Mouse (Mus musculus) myocyte (in vitro differentiated cells): Measurements from ENCODE around the gene Treml2.

Source experiments
- E2F4 ChIP-seq: IDR thresholded peaks from one replicate; pipeline ENCODE4 v1.6.1; 2011; ENCODE audit warnings: mild to moderate bottlenecking, control low read depth, moderate library complexity; ENCODE audit not compliant: insufficient read depth
- MAX ChIP-seq: IDR thresholded peaks from one replicate; pipeline ENCODE4 v1.6.1; 2011; ENCODE audit warnings: low read depth, mild to moderate bottlenecking, control low read depth
- MYOD1 ChIP-seq, 3 experiments: IDR thresholded peaks; one replicate each; pipeline ENCODE4 v1.6.1; 2011; ENCODE audit warnings: control low read depth in 2 of 3, low read depth in 2 of 3, mild to moderate bottlenecking in 2 of 3, moderate library complexity in 1 of 3; ENCODE audit not compliant: insufficient read length in 2 of 3, control insufficient read depth in 1 of 3
- POLR2A ChIP-seq: IDR thresholded peaks from one replicate; pipeline ENCODE4 v1.6.1; 2011; ENCODE audit warnings: low read depth, mild to moderate bottlenecking, control low read depth, moderate library complexity; ENCODE audit not compliant: insufficient read length
- POLR2AphosphoS2 ChIP-seq: IDR thresholded peaks from one replicate; pipeline ENCODE4 v1.6.1; 2011; ENCODE audit warnings: low read depth, control low read depth; ENCODE audit not compliant: insufficient read length
- SRF ChIP-seq: IDR thresholded peaks from one replicate; pipeline ENCODE4 v1.6.1; 2011; ENCODE audit warnings: low read depth; ENCODE audit not compliant: control insufficient read depth, insufficient read length
- TCF12 ChIP-seq: IDR thresholded peaks from one replicate; pipeline ENCODE4 v1.6.1; 2011; ENCODE audit warnings: mild to moderate bottlenecking, control low read depth; ENCODE audit not compliant: poor library complexity, insufficient read depth, severe bottlenecking
- TCF3 ChIP-seq: IDR thresholded peaks from one replicate; pipeline ENCODE4 v1.6.1; 2011; ENCODE audit warnings: low read depth, control low read depth; ENCODE audit not compliant: insufficient read length
- USF1 ChIP-seq: IDR thresholded peaks from one replicate; pipeline ENCODE4 v1.6.1; 2011; ENCODE audit warnings: low read depth, mild to moderate bottlenecking, control low read depth, moderate library complexity

- TF ChIP-seq POLR2A, result no peak
- no peak for TF ChIP-seq MAX
- no peak for TF ChIP-seq TCF3
- no peak for TF ChIP-seq TCF12
- TF ChIP-seq POLR2AphosphoS2, result no peak
- TF ChIP-seq SRF, result no peak
- no peak for TF ChIP-seq E2F4
- TF ChIP-seq USF1, result no peak
- TF ChIP-seq MYOD1 (IDR thresholded peaks at IDR 0.05; ENCODE audit: control insufficient read depth in 1 of 3, insufficient read length in 2 of 3, low read depth in 2 of 3), result no peak
Observed at GRCm38 (mm10) chr17:48272158-48272557, 27.1 kb upstream of the Treml2 start.
